Mouse (Mus musculus) spleen, embryonic (tissue): ENCODE measurements around the gene Gm20431.

Experiments used
- CTCF ChIA-PET: fragments of 350-600 bp; sonication (Branson Sonifier 250); formaldehyde crosslinking; loops from one replicate; lab custom pipeline; 2022; lab: Charles Lee

Gene Gm20431

GRCm38 (mm10) chr2:167583161-167583952 lies 77.9 kb downstream of the Gm20431 start:
- CTCF ChIA-PET = interaction anchor here (0.5 kb wide), 1 partner anchor 17 kb away, joined by 3 read pairs; no protein-coding TSS in a partner anchor

DNA sequence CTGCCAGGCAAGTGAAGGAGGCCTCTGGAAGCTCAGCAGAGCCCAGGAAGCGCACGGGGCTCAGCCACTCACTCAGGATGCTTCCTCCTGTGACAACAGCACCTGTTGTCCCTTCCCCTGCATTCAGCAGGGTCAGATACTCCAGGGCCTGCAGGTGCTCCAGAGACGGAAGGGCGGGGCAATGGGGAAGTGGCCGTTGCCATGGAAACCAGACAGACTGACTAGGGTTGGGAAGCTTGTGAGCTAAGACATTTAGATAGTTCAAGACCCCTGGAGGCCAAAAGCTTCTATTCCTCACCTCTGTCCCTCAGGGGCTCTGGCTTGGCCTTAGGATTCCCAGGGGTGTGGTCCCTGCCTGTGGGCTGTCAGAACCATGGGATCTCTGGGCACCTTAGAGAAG lies 82.8 kb downstream of the Gm20431 start:
- CTCF ChIA-PET = no interaction called here

- CTCF ChIA-PET = interaction anchor here (0.6 to 1.1 kb wide), 2 partner anchors 39 to 410 kb away, joined by 4 to 6 read pairs; partner anchors contain the start of gene Snai1
Observed at GRCm38 (mm10) chr2:167577186-167577785, 84.0 kb downstream of the Gm20431 start.

DNA sequence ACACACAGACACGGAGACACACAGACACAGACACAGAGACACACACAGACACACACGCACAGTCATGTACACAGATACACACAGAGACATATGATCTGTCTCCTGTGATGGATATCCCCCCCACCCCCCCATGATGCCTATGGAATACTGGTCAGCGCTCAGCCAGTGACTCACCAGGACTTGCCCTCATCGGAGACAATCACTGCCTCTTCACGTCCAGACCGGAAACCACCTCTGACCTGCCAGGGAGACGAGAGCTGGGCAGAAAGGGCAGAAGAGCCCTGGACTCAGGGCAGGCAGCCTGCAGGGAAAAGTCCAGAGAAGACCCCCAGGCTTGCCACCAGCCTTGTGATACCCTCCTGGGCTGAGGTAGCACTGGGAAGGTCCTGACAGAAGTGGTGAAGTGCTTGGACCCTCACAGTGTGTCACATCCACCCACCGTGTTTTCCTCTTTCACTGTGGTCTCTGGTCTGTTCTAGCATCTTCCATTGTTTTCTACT lies 85.1 kb downstream of the Gm20431 start:
- CTCF ChIA-PET = no interaction called here

GRCm38 (mm10) chr2:167575581-167575980 lies 85.7 kb downstream of the Gm20431 start:
- CTCF ChIA-PET = interaction anchor here (0.6 kb wide), 1 partner anchor 20 kb away, joined by 7 read pairs; no protein-coding TSS in a partner anchor

DNA sequence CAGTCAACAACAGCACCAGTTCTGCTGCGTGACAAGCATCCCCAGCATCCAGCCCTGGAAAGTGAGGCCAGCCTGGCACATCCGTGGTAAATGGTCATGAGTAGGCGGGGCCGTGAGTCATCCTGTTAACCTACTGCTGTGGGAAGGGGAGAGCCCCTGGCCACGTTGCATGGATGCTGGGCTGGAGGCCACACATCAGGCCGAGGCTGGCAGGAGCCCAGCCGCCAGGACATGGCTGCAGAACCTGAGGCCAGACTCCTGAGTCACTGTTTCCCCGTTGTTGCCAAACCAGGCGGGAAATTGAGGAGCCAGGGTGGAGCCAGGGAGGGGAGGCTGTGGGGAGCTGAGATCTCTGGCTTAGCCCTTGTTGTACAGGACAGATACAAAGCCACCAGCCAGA lies 86.5 kb downstream of the Gm20431 start:
- CTCF ChIA-PET = interaction anchor here (0.6 kb wide), 1 partner anchor 21 kb away, joined by 7 read pairs; no protein-coding TSS in a partner anchor

DNA sequence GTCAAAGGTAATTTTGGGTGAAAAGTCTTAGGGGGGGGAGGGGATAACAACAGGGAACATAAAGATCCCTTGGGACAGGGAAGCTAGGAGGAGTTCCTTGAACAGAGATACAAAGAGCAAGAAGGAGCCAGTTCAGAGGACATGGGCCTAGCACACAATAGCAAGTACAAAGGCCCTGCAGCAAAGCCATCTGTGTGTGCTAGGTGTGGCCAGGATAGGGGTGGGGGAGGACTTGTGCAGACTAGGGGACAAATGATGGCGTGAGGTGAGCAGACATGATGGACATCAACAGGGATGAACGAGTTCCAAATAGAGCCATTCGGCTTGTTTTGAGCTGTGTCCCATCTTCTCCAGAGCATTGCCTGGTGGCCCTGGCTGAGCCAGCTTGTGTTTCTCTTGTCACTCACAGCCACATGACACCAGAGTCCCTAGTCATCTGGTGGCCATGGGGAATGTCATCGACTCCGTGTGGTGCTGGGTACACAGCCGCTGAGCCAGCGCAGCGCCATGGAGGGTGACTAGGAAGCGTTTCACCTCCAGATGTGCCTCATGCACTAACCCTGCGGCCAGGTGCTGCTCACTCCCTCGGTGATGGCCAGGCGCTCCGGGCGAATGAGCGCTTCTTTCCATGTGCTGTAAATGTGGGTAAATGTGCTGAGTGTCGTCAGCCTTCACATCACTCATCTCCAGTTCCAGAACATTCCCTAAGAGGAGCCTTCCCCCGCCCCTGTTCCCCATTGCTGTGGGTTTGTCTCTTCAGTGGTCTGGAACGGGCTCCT lies 89.7 kb downstream of the Gm20431 start:
- CTCF ChIA-PET = interaction anchor here (0.9 kb wide), 1 partner anchor 10 kb away, joined by 3 read pairs; no protein-coding TSS in a partner anchor

- CTCF ChIA-PET = interaction anchor here (0.9 kb wide), 1 partner anchor 11 kb away, joined by 3 read pairs; no protein-coding TSS in a partner anchor
Observed at GRCm38 (mm10) chr2:167570815-167571214, 90.5 kb downstream of the Gm20431 start.

DNA sequence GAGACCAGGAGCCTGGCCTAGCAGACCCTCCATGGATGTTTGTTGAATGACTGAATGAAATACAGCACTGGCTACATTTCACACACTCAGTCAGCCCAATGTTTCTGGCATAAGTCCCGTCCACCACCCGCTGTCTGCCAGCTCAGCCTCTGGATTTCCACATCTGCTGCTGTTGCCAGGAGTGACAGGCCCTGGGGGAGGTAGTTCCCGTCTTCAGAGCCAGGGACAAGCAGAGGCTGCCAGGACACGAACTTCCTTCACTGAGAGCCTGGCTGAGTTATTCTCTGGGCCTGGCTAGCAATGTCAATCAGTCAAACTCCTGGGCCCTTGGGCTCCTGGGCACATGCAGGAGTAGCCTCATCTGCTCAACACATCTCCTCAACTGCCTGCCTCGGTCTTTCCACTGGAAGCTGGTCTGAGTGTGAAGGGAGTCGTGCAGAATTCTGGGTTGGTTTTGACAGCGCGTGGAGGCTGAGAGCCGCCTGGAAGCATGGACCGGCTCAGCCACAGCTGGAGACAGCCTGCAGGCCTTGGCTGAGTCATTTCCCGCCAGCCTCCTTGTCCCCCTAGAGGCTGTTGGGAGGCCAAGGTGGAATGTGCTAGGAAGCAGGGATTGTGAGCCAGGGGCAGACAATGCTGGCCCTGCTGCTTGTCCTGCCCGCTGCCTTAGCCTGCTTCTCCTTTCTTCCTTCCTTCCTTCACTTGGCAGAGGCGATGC lies 91.2 kb downstream of the Gm20431 start:
- CTCF ChIA-PET = no interaction called here

DNA sequence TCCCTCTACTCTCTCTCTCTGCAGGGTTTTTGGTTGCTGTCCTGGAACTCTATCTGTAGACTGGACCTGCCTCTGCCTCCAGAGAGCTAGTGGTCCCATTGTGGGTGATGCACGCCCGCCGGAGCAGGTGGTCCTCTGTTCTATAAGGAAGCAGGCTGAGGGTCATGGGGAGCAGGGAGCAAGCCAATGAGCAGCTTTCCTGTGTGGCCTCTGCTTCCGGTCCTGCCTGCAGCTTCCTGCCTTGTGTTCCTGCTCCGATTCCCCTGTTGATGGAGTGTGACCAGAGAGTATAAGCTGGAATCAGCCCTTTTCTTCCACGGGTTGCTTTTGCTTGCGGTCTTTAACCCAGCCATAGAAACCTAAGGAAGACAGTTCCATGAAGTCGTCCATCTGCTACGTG lies 93.2 kb downstream of the Gm20431 start:
- CTCF ChIA-PET = no interaction called here

GRCm38 (mm10) chr2:167565682-167566081 lies 95.6 kb downstream of the Gm20431 start:
- CTCF ChIA-PET = interaction anchor here (0.7 kb wide), 1 partner anchor 31 kb away, joined by 8 read pairs; no protein-coding TSS in a partner anchor

GRCm38 (mm10) chr2:167565312-167565656 lies 96.0 kb downstream of the Gm20431 start:
- CTCF ChIA-PET = no interaction called here

DNA sequence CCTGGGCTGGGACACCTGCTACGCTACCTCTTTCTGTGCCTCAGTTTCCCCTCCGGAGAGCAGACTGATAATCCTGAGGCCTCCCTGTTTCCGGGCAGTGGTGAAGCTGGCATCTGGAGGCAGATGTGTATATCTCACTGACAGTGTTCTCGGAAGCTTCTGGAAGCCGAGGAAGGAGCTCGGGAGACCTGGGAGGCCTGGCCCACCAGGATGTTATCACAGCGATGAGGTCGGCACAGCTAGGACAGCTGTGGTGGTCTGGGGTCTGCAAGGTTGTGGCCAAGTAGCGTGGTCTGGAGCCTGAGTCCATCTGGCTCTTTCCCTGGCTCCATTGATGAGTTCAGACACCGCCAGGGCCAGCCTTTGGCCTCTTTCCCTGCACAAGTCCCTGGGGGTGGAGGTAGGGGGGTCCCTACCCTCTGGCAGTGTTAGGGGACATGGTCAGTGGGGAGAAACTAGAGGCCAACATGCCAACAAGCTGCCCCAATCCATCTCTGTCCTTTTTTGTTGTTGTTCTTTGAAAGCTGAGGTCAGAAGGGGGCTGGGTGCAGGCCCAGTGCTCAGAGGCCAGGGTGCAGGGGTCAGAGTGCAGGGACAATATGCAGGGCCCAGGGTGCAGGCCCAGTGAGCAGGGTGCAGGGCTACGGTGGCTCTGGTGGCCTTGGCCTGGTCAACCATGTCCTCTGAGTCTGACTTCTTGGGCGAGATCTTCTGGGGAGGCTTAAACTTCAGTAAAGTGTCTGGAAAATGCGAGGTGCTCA lies 96.6 kb downstream of the Gm20431 start:
- CTCF ChIA-PET = no interaction called here

DNA sequence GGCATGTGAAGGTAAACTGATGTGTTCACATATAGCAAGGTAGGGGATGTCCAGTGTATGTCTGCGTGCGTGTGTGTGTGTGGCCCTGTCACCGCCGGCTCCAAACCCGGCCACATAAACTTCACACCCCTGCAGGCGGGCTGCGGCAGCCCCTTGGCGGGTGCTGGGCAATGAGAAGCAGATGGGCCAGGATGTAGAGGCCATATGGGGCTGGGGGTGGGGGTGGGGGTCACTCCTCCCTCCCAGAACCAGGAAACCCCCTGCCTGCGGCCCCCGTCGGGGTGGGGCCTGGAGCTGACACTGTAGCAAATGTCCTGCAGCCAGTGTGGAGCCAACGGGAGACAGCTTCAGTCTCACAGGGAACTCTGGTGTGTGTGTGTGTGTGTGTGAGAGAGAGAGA lies 97.6 kb downstream of the Gm20431 start:
- CTCF ChIA-PET = no interaction called here

DNA sequence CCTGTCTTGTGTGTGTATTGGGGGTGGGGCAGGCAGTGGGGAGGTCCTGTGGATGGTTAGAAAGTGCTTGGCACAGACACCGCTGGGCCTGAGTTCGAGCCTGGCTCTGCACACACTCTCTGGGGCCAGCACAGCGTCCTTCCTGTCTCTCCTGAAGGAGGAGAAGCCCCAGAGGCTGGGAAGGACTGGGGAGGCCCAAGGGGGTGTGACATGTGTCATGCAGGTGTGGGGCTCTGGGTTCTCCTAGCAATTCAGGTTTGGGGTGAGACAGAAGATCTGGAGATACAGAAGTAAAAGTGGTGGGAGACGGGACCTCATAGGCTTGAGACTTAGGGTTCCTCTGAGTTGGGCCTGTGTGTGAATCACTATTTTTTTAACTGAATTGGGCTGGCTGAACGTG lies 98.3 kb downstream of the Gm20431 start:
- CTCF ChIA-PET = no interaction called here

GRCm38 (mm10) chr2:167562101-167562500 lies 99.2 kb downstream of the Gm20431 start:
- CTCF ChIA-PET = interaction anchor here (0.7 kb wide), 1 partner anchor 30 kb away, joined by 3 read pairs; no protein-coding TSS in a partner anchor

DNA sequence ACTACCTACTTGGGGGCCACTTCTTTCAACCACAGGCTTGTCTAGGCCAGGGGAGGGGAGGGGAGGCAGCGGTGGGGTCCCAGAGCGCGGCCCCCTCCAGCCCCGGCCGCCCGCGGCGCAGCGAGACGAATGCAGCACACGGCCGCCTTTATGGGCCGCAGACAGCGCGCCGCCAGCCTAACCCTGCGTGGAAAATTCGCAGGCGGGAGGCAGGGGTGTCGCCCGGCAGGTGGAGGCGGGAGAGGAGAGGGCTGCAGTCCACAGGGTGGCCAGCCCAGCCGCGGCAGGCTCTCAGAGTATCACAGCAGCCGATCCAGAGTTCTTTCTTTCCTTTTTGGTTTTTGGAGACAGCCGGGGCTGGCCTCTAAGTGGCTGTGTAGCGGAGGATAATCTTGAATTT lies 101.9 kb downstream of the Gm20431 start:
- CTCF ChIA-PET = no interaction called here
